Mouse (Mus musculus) cerebellum, postnatal 36 days (tissue): ENCODE measurements around the gene Rbfox3.

ENCODE experiments used
- DNase-seq, 2 experiments: peaks; one replicate each; pipeline ENCODE4 v3.0.0; 2021 to 2022; ENCODE audit warnings: mixed read lengths in 2 of 2

Gene Rbfox3

GRCm38 (mm10) chr11:118542906-118543305 is 368.5 kb downstream of the Rbfox3 start:
- DNase-seq = no peak

DNA sequence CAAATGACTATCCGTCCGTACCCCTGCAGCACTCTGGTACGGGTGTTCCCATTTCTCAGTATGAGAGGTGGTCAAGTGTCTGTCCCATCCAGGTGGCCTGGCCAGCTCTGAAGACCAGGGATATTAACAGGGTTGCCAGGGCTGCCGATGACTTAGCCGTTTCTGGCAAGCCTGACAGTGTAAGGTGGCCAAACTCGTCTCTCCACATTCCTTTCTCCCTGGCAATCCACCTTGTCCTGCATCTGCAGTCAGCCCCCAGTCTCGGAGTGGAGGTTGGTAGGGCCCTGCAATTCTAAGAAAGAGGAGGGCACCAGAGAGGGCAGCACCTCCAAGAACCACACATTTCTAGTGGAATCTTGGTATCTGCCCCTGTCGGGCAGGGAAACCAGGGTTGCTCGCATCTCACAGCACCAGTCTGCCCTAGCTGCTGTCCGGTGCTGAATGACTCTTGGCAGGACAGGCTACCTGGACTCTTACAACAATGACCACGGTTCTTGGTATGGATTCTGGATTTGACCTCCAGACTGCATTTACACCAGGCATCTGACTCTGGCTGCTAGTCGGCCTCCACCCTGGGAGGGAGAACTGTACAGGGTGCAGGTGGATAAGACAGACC is 370.9 kb downstream of the Rbfox3 start:
- peak in 1 of 2 experiments; percentile 38 for DNase-seq

- no peak for DNase-seq
Observed at GRCm38 (mm10) chr11:118538008-118538407, 373.4 kb downstream of the Rbfox3 start.

DNA sequence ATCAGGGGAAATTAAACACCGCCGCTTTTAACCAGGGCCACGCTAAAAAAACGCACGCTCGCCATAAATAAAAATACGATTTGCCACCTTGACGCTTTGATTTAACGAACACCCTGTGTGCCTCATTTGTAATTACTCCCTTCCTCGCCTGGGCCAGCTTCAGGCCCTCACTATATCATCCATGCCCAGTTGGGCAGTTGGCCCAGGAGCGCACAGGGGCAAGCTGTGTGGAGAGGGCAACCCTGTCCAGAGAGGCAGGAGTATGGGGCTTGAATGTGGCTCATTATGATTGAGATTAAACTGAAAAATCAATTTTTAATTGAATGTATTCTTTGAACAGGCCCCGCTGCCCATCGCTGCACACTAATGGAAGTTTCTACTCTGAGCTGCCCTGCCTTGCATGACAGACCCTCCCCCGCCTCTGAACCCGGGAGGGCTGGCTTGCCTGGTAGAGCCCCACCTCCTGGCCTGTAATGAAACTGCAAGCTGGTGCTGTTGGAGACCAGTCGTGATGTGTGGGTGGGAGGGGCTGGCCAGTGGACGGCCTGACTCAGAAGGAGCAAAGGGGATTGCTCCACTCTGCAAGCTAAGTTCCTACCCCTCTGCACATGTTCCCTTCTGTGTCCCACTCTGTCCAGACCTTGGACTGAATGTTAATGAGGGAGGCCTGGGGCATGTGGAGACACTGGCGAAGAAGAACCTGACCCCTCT is 376.9 kb downstream of the Rbfox3 start:
- peak; percentile 39 to 43 for DNase-seq

DNA sequence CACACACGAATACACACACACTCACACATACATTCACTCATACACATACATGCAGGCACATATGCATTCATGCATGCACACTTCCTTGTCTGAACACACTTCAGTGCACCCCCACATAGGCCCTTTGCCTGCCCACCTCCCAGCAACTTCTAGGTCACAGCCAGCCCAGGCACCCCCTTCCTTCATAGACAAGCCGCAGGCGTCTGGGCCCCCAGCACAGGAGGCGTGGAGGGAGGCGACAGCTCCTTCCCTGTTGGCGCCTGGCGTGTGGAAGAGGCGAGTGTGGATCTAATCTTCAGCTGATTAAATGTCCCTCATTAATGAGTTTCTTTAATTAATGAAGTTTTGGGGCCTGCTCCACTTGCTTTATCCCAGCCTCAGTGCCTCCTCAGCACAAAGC is 381.1 kb downstream of the Rbfox3 start:
- DNase-seq = no peak

DNA sequence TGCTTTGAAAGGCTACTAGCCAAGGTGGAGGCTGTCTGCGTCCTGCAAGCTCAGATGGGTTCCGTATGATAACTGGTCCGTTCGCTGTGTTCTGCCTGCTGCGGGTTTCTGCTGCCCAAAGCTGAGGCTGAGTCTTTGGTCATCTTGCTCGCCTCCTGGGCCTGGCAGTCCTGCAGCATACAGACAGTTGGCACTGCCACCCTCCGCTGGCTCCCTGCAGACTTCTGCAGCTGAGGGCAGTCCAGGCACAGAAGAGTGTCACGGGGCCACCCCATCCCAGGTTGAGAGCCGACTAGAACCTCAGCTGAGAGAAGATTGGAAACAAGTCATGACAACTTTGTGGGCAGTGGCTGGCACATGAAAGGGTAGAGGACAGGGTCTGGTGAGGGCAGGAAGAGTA is 382.6 kb downstream of the Rbfox3 start:
- DNase-seq = peak; percentile 56 to 61

- DNase-seq = no peak
Observed at GRCm38 (mm10) chr11:118525059-118525458, 386.3 kb downstream of the Rbfox3 start.

DNA sequence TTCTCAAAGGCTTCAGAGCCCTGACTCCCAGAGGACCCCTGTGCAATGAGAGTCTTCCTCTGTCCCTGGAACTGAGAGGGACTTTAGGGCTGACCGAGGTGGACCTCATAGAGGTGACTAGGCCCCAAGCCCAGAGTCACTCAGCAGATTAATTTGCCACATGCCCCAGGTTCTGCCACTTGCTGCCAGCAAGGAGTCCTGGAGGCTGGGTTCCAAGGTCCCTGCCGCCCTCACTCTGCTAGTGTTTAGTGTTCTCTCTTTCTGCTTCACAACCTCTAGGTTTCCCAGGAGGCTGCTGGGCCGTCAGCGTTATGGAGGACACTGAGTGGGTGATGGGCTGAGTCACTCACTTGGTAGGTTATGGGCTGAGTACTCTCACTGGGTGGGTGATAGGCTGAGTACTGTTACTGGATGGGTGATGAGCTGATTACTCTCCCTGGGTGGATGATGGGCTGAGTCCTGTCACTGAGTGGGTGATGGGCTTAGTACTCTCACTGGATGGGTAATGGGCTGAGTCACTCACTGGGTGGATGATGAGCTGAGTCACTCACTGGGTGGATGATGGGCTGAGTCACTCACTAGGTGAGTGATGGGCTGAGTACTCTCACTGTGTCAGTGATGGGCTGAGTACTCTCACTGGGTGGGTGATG is 387.8 kb downstream of the Rbfox3 start:
- DNase-seq = peak; percentile 61

DNA sequence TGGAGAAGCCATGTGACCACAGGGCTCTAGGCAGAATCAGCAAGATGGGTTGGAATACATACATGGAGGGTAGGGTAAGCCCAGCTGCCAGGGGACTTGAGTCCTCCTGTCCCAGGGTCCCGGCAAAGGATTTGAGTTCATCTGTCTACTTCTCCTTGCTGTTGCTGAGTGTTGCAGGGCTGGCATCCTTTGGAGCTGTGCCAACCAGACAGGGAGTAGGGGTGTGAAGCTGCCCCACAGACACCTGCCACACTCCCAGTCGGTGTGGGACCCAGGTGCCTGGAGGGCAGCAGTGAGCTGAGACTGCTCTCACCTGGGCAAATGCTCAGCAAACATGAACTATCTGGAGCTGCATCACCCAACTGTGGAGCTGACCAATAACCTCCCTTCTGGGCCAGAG is 390.5 kb downstream of the Rbfox3 start:
- DNase-seq = no peak

DNA sequence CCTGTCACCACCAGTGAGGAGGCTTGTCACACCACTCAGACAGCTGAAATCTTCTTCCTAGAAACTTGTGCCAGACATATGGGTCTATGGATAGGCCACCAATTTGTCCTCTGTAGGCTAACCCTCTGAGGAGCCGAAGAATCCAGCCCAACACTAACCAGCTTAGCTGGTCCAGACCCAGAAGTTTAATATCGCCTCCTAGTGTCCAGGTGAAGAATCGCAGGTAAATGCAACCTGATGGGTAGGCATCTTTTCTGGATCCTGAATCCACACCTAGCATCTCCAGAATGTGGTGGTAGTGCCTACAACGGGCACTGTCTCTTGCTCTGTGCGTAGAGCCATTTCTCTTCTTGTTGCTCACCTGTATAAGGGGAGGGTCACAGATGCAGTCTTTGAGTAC is 391.1 kb downstream of the Rbfox3 start:
- no peak for DNase-seq

DNA sequence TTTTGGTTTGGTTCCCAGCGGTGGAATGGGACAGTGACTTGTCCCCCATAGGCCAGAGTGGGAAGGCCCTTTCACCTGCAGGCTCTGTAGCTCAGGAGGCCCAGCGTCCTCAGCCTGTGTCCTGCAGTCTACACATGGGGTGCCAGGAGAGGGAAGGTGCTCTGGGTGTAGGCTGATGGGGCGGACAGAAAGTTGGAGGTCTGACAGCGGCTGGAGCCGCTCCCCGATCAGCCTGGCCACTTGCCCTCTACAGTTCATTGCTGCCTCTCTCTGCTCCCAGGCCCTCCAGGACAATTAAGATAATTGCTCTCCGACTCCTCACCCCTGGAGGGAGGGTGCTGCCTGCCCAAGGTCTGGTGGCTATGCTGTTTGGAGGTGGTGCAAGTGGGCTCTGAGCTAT is 392.7 kb downstream of the Rbfox3 start:
- no peak for DNase-seq

DNA sequence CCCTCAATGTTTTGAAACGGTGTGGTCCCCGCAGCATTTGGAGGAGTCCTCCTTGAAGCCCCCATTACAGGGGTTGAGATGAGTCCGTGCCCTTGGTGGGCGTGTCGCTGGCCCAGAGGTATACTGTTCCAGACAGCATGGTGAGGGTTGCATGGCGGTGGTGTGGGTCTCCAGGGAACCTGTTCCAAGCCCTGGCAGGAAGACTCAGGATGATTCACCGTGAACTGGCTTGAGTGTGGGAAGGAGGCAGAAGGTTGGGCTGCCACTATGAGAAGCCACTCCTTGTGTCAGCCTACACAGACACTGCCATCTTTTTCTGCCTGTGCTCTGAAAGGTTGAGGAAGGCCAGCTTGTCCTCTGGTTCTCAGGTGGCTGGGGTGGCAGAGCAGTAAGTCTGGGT is 393.5 kb downstream of the Rbfox3 start:
- DNase-seq = no peak

GRCm38 (mm10) chr11:118512257-118512910 is 399.0 kb downstream of the Rbfox3 start:
- DNase-seq = no peak

DNA sequence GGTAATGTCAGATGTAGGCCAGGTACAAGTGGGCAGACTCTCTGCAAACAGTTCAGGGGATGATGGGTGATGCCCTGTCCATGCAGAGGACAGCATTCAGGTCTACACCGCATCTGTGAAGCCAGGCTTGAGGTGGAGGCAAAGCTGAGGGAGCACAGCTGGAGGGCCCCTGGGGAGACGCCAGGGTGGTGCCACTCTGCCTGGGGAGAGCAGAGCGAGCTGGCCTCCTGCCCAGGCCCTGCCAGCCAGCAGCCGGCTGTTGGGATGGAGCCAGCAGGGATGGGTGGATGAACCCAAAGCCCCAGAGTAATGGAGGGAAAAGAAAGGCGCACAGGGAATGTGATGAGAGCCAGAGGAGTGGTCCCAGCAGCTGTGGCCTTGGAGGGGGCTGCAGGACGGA is 399.5 kb downstream of the Rbfox3 start:
- DNase-seq = peak in 1 of 2 experiments; percentile 52

DNA sequence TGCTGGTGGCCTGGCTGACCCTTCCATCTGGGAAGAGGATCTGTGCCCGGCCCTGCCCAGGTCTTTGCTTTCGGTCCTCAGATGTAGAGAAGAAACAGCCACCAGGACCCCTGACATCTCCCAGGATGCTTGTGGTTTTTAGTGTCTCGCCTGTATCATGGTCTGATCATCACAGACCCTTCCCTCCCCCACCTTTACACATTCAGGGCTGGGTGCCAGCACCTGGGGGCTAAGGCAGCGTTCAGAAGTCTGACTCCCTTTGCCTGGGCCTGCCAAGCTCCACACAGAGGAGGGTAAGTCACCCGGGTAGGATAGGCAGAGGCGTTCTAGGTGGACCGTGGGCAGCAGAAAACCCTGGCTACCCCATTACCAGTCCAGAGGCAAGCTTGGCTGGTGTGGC is 403.1 kb downstream of the Rbfox3 start:
- DNase-seq = no peak

- DNase-seq = peak; percentile 89 to 91
Observed at GRCm38 (mm10) chr11:118507904-118508303, 403.5 kb downstream of the Rbfox3 start.

DNA sequence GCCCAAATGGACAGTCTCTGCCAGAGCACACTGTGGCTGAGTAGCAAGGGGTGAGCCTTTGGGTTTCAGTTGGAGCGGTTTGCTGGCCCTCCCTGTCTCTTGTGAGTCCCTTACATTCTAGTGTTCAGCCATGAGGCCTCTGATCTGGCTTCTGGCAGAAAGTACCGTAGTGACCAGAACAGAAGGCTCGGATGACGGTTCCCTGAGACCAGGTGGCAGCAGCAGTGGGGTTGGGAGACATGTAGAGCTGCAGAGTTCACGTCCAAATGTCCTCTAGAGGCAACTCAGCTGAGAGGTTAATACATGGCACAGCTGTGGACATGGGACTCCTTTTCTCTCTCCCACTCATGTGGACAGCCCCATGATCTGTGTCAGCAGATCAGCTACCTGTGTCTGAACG is 404.3 kb downstream of the Rbfox3 start:
- DNase-seq = peak; percentile 53 to 56

- DNase-seq = no peak
Observed at GRCm38 (mm10) chr11:118504180-118504454, 407.3 kb downstream of the Rbfox3 start.

DNA sequence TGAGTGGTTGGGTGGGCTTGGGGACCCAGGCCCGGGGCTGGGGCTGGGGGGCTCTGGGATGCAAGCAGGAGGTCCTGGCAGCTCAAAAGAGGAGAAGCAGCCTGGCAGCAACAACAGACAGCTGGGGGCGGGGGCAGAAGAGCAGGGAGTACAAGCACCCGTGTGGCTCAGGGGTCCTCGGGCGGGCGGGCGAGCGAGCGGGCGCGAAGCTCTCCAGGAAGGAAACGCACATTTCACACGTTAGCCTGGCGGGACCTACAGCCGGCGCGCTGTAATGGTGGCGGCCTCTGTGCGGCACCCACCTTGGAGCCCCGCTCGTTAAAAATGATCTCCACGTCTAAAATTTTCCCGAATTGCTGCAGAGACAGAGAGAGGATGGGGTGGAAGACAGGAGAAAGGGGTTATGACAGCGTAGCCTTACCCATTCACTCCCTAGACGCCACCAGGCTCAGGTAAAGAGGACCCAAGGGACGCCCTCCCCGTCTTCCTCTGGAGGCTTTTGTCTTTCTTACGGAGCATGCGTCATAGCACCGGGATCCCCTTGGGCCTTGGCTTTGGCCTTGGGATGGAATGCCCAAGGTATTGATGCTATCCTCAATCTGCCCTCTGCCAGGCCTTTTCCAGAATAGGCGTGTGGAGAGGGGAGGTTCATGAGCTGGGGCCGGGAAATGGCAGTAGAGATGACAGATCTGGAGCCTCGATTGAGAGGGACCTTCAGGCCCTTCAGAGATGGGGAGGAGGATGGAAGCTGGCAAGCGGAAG is 407.8 kb downstream of the Rbfox3 start:
- no peak for DNase-seq

GRCm38 (mm10) chr11:118502990-118503389 is 408.4 kb downstream of the Rbfox3 start:
- no peak for DNase-seq

DNA sequence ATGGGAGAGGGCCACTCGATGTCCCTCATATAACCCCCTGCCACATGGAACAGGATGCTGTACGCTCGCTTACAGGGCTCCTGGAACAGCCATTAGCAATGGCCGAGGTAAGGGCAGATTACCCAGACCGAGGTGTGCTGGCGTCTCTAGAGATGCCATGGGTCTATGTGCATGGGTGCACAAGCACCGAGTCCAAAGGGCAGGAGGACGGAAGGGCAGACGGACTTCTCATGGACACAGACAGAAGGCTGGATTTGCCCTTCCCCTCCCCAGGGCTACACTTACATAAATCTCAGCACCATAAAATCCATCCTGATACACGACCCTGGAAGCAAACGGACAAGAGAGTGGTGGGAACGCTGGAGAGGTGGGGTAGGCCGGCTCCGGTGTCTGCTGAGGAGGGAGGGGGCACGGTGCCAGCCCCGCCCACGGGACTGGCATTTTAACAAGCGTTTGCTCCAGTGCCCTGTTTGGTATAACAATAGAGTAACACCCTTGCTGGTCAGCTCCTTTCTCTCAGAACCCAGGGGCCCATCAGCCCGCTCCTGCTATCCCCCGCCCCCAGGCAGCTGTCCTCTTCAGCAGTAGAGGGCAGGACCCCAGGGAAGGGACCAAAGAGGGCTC is 415.2 kb downstream of the Rbfox3 start:
- peak in 1 of 2 experiments; percentile 48 for DNase-seq

GRCm38 (mm10) chr11:118495065-118495464 is 416.3 kb downstream of the Rbfox3 start:
- no peak for DNase-seq
